Mouse (Mus musculus): ENCODE measurements around the gene Snhg11. TPM values are rescaled to one million over a fixed set of nuclear protein-coding genes. Genes with fewer than 3 reads are reported as not detected.

The Snhg11 gene
- polyA plus RNA-seq, 1 experiment from 2014 or later, result 1.4 TPM

DNA sequence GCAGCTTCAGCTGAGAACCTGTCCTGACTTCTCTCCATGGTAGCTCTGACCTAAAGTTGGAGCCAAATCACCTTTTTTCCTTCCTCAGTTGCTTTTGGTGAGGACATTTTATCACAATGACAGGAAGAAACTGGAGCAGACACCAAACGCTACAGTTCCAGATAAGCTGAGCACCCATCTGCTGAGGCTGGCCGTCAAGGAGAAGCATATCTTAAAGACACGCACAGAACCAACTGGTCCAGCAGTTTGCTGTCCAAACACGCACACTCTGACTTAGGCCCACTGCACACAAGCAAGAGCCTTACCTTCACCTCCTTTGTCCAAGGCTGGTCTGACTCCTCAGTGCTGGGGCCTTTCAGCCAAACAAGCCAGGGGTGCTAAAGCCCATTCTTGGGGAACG lies 7.8 kb upstream of the Snhg11 start:
- H3K4me3 ChIP-seq (ENCODE audit: low read length), result no peak overlapping the region
- H3K4me2 ChIP-seq (ENCODE audit: low read depth, low read length), result no peak overlapping the region
- H3K9me3 ChIP-seq (replicated peaks; ENCODE audit: control insufficient read depth, low read length), result no peaks in the 10 kb centered on the region
- H3K36me3 ChIP-seq (ENCODE audit: control insufficient read depth, insufficient read depth), result no peaks in the 10 kb centered on the region
- no peak for ATAC-seq (replicated peaks; ENCODE audit: extremely low read depth, insufficient read depth, low FRiP score)
- H3K27me3 ChIP-seq (ENCODE audit: control insufficient read depth, insufficient read depth, low read length), result no peaks in the 10 kb centered on the region
- no peak overlapping the region for H3K9ac ChIP-seq (ENCODE audit: low read length)
- H3K27ac ChIP-seq (ENCODE audit: low read length), result no peak overlapping the region
- H3K4me1 ChIP-seq (ENCODE audit: control insufficient read depth, insufficient read depth, low read length), result no peaks in the 10 kb centered on the region
- WGBS, result 60% methylated on average over 5 of the region's 5 CpGs

GRCm38 (mm10) chr2:158368313-158368712 lies 7.1 kb upstream of the Snhg11 start:
- H3K9me3 ChIP-seq (replicated peaks; ENCODE audit: control insufficient read depth, low read length), result no peaks in the 10 kb centered on the region
- H3K4me1 ChIP-seq (ENCODE audit: control insufficient read depth, insufficient read depth, low read length), result no peaks in the 10 kb centered on the region
- H3K36me3 ChIP-seq (ENCODE audit: control insufficient read depth, insufficient read depth), result no peaks in the 10 kb centered on the region
- no peak for ATAC-seq (replicated peaks; ENCODE audit: extremely low read depth, insufficient read depth, low FRiP score)
- no peak overlapping the region for H3K4me2 ChIP-seq (ENCODE audit: low read depth, low read length)
- H3K27ac ChIP-seq (ENCODE audit: low read length), result no peak overlapping the region
- no peak overlapping the region for H3K9ac ChIP-seq (ENCODE audit: low read length)
- no peaks in the 10 kb centered on the region for H3K27me3 ChIP-seq (ENCODE audit: control insufficient read depth, insufficient read depth, low read length)
- 85% methylated on average over 8 of the region's 8 CpGs for WGBS
- H3K4me3 ChIP-seq (ENCODE audit: low read length), result no peak overlapping the region

- Histone ChIP-seq H3K9ac (ENCODE audit: low read length) (no peak overlapping the region), H3K9me3 (replicated peaks; ENCODE audit: control insufficient read depth, low read length) (no peaks in the 10 kb centered on the region), H3K36me3 (ENCODE audit: control insufficient read depth, insufficient read depth) (no peaks in the 10 kb centered on the region), H3K4me2 (ENCODE audit: low read depth, low read length) (no peak overlapping the region), H3K27me3 (ENCODE audit: control insufficient read depth, insufficient read depth, low read length) (peaks cover 8% of the 10 kb centered on the region; the same call in 1 of the 2 replicates), H3K4me3 (ENCODE audit: low read length) (no peak overlapping the region), H3K4me1 (ENCODE audit: control insufficient read depth, insufficient read depth, low read length) (no peaks in the 10 kb centered on the region), H3K27ac (ENCODE audit: low read length) (no peak overlapping the region)
- ATAC-seq (replicated peaks; ENCODE audit: extremely low read depth, insufficient read depth, low FRiP score), result no peak
- 81% methylated on average over 3 of the region's 3 CpGs for WGBS
Measured at GRCm38 (mm10) chr2:158369474-158370172, 5.8 kb upstream of the Snhg11 start.

- ATAC-seq (replicated peaks; ENCODE audit: extremely low read depth, insufficient read depth, low FRiP score), result no peak
- 20% methylated on average over 5 of the region's 5 CpGs for WGBS
Measured at GRCm38 (mm10) chr2:158370173-158370550, 5.3 kb upstream of the Snhg11 start.

GRCm38 (mm10) chr2:158373061-158373460 lies 2.4 kb upstream of the Snhg11 start:
- ATAC-seq (replicated peaks; ENCODE audit: extremely low read depth, insufficient read depth, low FRiP score), result peak; percentile 41; the same call in 1 of the 2 replicates
- Histone ChIP-seq H3K4me2 (ENCODE audit: low read depth, low read length) (no peak overlapping the region), H3K4me1 (ENCODE audit: control insufficient read depth, insufficient read depth, low read length) (no peaks in the 10 kb centered on the region; the same call in 1 of the 2 replicates), H3K36me3 (ENCODE audit: control insufficient read depth, insufficient read depth) (no peaks in the 10 kb centered on the region), H3K9me3 (replicated peaks; ENCODE audit: control insufficient read depth, low read length) (no peaks in the 10 kb centered on the region), H3K4me3 (ENCODE audit: low read length) (no peak overlapping the region), H3K27ac (ENCODE audit: low read length) (no peak overlapping the region), H3K27me3 (ENCODE audit: control insufficient read depth, insufficient read depth, low read length) (peaks cover 31% of the 10 kb centered on the region), H3K9ac (ENCODE audit: low read length) (no peak overlapping the region)
- 36% methylated on average over 5 of the region's 5 CpGs for WGBS

More at GRCm38 (mm10) chr2:158370173-158370550, 5.3 kb upstream of the Snhg11 start:
- Histone ChIP-seq H3K9me3 (replicated peaks; ENCODE audit: control insufficient read depth, low read length) (no peaks in the 10 kb centered on the region), H3K4me1 (ENCODE audit: control insufficient read depth, insufficient read depth, low read length) (no peaks in the 10 kb centered on the region), H3K4me3 (ENCODE audit: low read length) (no peak overlapping the region), H3K27me3 (ENCODE audit: control insufficient read depth, insufficient read depth, low read length) (peaks cover 11% of the 10 kb centered on the region; the same call in 1 of the 2 replicates), H3K27ac (ENCODE audit: low read length) (no peak overlapping the region), H3K36me3 (ENCODE audit: control insufficient read depth, insufficient read depth) (no peaks in the 10 kb centered on the region), H3K9ac (ENCODE audit: low read length) (no peak overlapping the region), H3K4me2 (ENCODE audit: low read depth, low read length) (no peak overlapping the region)

DNA sequence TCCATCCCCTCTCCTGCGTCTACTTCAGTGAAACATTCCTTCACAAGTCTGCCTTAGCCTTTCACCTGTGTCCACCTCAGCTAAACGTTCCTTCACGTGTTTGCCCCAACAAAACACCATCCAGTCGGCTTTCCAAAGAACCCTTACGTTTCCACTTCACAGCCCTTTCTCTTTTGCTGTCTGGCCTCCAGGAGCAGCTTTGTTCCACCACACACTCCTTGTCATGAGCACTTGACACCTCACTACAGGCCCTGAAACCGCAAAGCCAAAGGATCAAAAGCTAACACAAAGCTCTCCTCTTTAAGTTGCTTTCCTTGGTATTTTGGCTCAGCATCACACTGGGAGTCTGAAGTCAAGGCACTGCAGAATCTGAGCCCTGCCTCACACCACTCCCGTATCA lies 1.9 kb upstream of the Snhg11 start:
- Histone ChIP-seq H3K27ac (ENCODE audit: low read length) (no peak overlapping the region), H3K9ac (ENCODE audit: low read length) (no peak overlapping the region), H3K4me2 (ENCODE audit: low read depth, low read length) (no peak overlapping the region), H3K27me3 (ENCODE audit: control insufficient read depth, insufficient read depth, low read length) (peaks cover 31% of the 10 kb centered on the region), H3K36me3 (ENCODE audit: control insufficient read depth, insufficient read depth) (no peaks in the 10 kb centered on the region), H3K4me1 (ENCODE audit: control insufficient read depth, insufficient read depth, low read length) (no peaks in the 10 kb centered on the region; the same call in 1 of the 2 replicates), H3K9me3 (replicated peaks; ENCODE audit: control insufficient read depth, low read length) (no peaks in the 10 kb centered on the region), H3K4me3 (ENCODE audit: low read length) (no peak overlapping the region)
- WGBS, result 59% methylated on average over 7 of the region's 7 CpGs
- no peak for ATAC-seq (replicated peaks; ENCODE audit: extremely low read depth, insufficient read depth, low FRiP score)

DNA sequence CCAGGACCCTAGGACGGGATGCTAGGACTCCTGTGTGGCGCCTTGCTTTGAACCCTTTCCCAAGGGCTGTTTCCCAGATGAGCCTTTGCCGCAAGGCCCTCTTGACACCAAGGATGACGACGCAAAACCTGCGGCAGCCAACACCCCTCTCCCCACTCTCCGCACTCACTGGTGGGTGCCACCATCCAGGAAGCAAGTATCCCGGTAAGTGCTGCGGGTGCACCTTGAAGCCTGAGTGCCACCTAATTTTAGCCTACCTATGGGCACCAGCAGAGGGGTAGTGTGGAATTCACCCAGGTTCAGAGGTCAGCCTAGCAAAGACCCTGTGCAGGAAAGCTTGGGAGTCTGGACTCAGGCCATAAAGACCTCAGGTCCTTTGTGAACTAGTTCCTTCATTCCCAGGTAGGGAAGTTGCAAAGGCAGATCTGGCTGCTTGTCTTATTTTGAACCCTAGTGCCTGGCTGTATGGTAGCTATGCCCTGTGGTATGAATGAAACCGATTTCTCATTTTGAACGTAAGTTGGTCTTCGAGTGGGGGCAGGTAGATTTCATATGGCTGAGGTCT lies 767 bp downstream of the Snhg11 start:
- no peak for ATAC-seq (replicated peaks; ENCODE audit: extremely low read depth, insufficient read depth, low FRiP score)
- no peak overlapping the region for H3K4me3 ChIP-seq (ENCODE audit: low read length)
- 22% methylated on average over 12 of the region's 12 CpGs for WGBS

DNA sequence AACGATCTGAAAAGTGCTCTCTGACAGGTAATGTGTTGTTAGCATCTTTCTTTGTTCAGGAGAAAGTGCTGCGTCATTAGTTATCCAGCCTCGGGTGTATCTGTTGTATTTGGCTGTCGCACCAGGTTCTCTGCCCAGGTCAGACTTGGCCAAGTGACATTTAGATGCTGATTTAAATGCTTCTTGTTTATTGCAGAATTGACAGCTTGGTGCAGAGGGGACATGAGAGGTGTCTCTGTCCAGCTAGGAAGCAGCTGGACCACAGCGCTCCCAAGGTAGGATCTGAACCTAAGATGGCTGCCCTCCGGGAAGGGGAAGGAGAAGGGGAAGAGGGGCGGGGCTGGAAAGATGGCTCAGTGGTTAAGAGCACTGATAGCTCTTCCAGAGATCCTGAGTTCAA lies 1.4 kb downstream of the Snhg11 start:
- Histone ChIP-seq H3K4me3 (ENCODE audit: low read length) (no peak overlapping the region), H3K9ac (ENCODE audit: low read length) (no peak overlapping the region), H3K4me2 (ENCODE audit: low read depth, low read length) (no peak overlapping the region), H3K27ac (ENCODE audit: low read length) (no peak overlapping the region), H3K9me3 (replicated peaks; ENCODE audit: control insufficient read depth, low read length) (no peaks in the 10 kb centered on the region), H3K4me1 (ENCODE audit: control insufficient read depth, insufficient read depth, low read length) (no peaks in the 10 kb centered on the region; the same call in 1 of the 2 replicates), H3K36me3 (ENCODE audit: control insufficient read depth, insufficient read depth) (no peaks in the 10 kb centered on the region), H3K27me3 (ENCODE audit: control insufficient read depth, insufficient read depth, low read length) (peaks cover 31% of the 10 kb centered on the region)
- no peak for ATAC-seq (replicated peaks; ENCODE audit: extremely low read depth, insufficient read depth, low FRiP score)
- WGBS, result 64% methylated on average over 7 of the region's 7 CpGs

More for the DNA sequence above, 767 bp downstream of the Snhg11 start:
- Histone ChIP-seq H3K27me3 (ENCODE audit: control insufficient read depth, insufficient read depth, low read length) (peaks cover 31% of the 10 kb centered on the region), H3K9me3 (replicated peaks; ENCODE audit: control insufficient read depth, low read length) (no peaks in the 10 kb centered on the region), H3K36me3 (ENCODE audit: control insufficient read depth, insufficient read depth) (no peaks in the 10 kb centered on the region), H3K9ac (ENCODE audit: low read length) (no peak overlapping the region), H3K27ac (ENCODE audit: low read length) (no peak overlapping the region), H3K4me2 (ENCODE audit: low read depth, low read length) (no peak overlapping the region), H3K4me1 (ENCODE audit: control insufficient read depth, insufficient read depth, low read length) (no peaks in the 10 kb centered on the region; the same call in 1 of the 2 replicates)

DNA sequence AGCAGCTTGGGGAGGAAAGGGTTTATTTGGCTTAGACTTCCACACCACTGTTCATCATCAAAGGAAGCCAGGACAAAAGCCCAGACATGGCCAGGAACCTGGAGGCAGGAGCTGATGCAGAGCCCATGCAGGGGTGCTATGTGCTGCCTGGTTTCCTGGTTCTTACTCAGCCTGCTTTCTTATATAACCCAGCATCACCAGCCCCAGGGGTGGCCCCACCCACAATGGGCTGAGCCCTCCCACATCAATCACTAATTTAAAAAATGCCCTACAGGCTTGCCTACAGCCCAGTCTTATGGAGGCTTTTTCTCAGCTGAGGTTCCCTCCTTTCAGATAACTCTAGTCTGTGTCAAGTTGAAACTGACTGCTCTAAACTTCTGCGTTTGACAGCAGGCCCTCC lies 2.4 kb downstream of the Snhg11 start:
- H3K4me2 ChIP-seq (ENCODE audit: low read depth, low read length), result no peak overlapping the region
- no peak overlapping the region for H3K4me3 ChIP-seq (ENCODE audit: low read length)
- H3K27ac ChIP-seq (ENCODE audit: low read length), result no peak overlapping the region
- no peaks in the 10 kb centered on the region; the same call in 1 of the 2 replicates for H3K4me1 ChIP-seq (ENCODE audit: control insufficient read depth, insufficient read depth, low read length)
- ATAC-seq (replicated peaks; ENCODE audit: extremely low read depth, insufficient read depth, low FRiP score), result no peak
- WGBS, result 64% methylated on average over 1 of the region's 1 CpGs
- H3K27me3 ChIP-seq (ENCODE audit: control insufficient read depth, insufficient read depth, low read length), result peaks cover 31% of the 10 kb centered on the region
- H3K9me3 ChIP-seq (replicated peaks; ENCODE audit: control insufficient read depth, low read length), result no peaks in the 10 kb centered on the region
- no peak overlapping the region for H3K9ac ChIP-seq (ENCODE audit: low read length)
- no peaks in the 10 kb centered on the region for H3K36me3 ChIP-seq (ENCODE audit: control insufficient read depth, insufficient read depth)

Measured in heart, embryonic 16.5 days (tissue).